ENCODE assay signal across 17 mouse cellular contexts in the genomic region with DNA sequence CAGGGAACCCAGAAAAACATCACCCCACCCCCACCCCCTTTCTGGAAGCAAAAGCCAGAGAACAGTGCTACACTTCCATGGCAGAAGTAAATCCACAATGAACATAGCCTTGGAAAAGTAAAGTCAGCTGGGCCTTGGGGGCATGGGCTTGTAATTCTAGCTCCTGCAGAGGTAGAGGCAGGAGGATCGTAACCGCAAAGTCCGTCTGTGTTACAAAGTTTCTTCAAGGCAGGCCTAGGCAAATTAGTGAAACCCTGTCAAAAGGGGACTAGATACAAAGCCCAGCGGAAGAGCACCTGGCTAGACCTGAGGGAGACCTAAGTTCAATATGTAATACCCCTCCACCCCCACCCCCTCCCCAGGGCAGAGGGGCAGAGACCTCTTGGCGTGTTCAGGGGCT.
A peak's percentile ranks its signal among the peaks of the same experiment; 100 is the strongest.
DNase-seq lines count a peak whose midpoint lies in the region; ATAC-seq and TF ChIP-seq lines count a peak whose summit lies in the region.
"Had no signal": no experiment of that assay in that cellular context is flagged by ENCODE, and none has a peak within 500 bp of the region (broad histone marks: within the 10 kb centered on the region; RNA-seq: fewer than 3 reads in every experiment).

No protein-coding gene starts in this region.

- H3K4me3 ChIP-seq in hindbrain, embryonic 13.5 days, result no peak overlapping the region
- H3K4me3 ChIP-seq in hindbrain, embryonic 11.5 days (ENCODE audit: low read depth, low read length), result no peak overlapping the region
- no peak overlapping the region for H3K4me3 ChIP-seq in CH12.LX (replicated peaks in 1 of 3; ENCODE audit: low read depth in 2 of 3, low read length in 2 of 3, poor library complexity in 1 of 3)
- no peak overlapping the region for H3K4me3 ChIP-seq in embryonic facial prominence, embryonic 15.5 days (replicated peaks)
- H3K4me3 ChIP-seq: liver, embryonic 12.5 days; lung, embryonic 15.5 days had no signal

- H3K27me3 ChIP-seq in hindbrain, embryonic 13.5 days, result no peaks in the 10 kb centered on the region
- H3K27me3 ChIP-seq in hindbrain, embryonic 11.5 days (ENCODE audit: control insufficient read depth, insufficient read depth, low read length), result no peaks in the 10 kb centered on the region
- H3K27me3 ChIP-seq in CH12.LX (replicated peaks), result no peaks in the 10 kb centered on the region
- H3K27me3 ChIP-seq in embryonic facial prominence, embryonic 15.5 days, result no peaks in the 10 kb centered on the region
- H3K27me3 ChIP-seq: liver, embryonic 12.5 days; lung, embryonic 15.5 days had no signal

- H3K4me2 ChIP-seq in hindbrain, embryonic 13.5 days, result no peak overlapping the region
- no peak overlapping the region for H3K4me2 ChIP-seq in hindbrain, embryonic 11.5 days (replicated peaks; ENCODE audit: low read depth, low read length)
- peak overlapping the region; percentile 52 for H3K4me2 ChIP-seq in CH12.LX (ENCODE audit: insufficient read depth, low read depth, poor library complexity, severe bottlenecking)
- H3K4me2 ChIP-seq in embryonic facial prominence, embryonic 15.5 days (replicated peaks), result no peak overlapping the region
- H3K4me2 ChIP-seq: liver, embryonic 12.5 days; lung, embryonic 15.5 days had no signal

- peak; percentile 74 for TF ChIP-seq EP300 in CH12.LX (IDR thresholded peaks at IDR 0.05; ENCODE audit: low read length)

- ATAC-seq in hindbrain, embryonic 13.5 days (ENCODE audit: low FRiP score), result no peak
- no peak for ATAC-seq in hindbrain, embryonic 11.5 days (ENCODE audit: low FRiP score)
- no peak for ATAC-seq in embryonic facial prominence, embryonic 15.5 days (ENCODE audit: insufficient number of reproducible peaks, low FRiP score, low TSS enrichment, low read depth)
- no peak for ATAC-seq in frontal cortex, adult (ENCODE audit: low TSS enrichment)
- ATAC-seq: inflammation-experienced regulatory T-cells, adult 6 months; liver, embryonic 12.5 days had no signal

- peak overlapping the region; percentile 35; the same call in 1 of the 2 replicates for H3K27ac ChIP-seq in hindbrain, embryonic 13.5 days
- H3K27ac ChIP-seq in hindbrain, embryonic 11.5 days (ENCODE audit: low read depth, low read length), result no peak overlapping the region
- no peak overlapping the region for H3K27ac ChIP-seq in CH12.LX (ENCODE audit: insufficient read depth, low read depth)
- H3K27ac ChIP-seq in embryonic facial prominence, embryonic 15.5 days (replicated peaks), result 0 out of 2 replicates have a peak overlapping the region, but pooled peaks have one; percentile 12
- H3K27ac ChIP-seq: liver, embryonic 12.5 days; lung, embryonic 15.5 days had no signal

- DNase-seq in cerebellum, adult 9-11 months, result peak; percentile 26
- no peak for DNase-seq in cerebellum, postnatal 10 days
- no peak for DNase-seq in hindbrain, embryonic 11.5 days (ENCODE audit: low spot score)
- DNase-seq in CH12.LX (ENCODE audit: extremely low read depth), result peak; percentile 68
- no peak for DNase-seq in kidney, postnatal 36 days
- DNase-seq: adrenal gland, adult 2 months; gastrocnemius, postnatal 36 days; heart, postnatal 14 days; kidney, adult 8-10 months; kidney, postnatal 4 days; thymus, adult 18-20 months had no signal

- H3K4me1 ChIP-seq in hindbrain, embryonic 13.5 days (replicated peaks), result peaks cover 61% of the 10 kb centered on the region
- peaks cover 13% of the 10 kb centered on the region; the same call in 1 of the 2 replicates for H3K4me1 ChIP-seq in hindbrain, embryonic 11.5 days (replicated peaks; ENCODE audit: control insufficient read depth, insufficient read depth, low read length)
- H3K4me1 ChIP-seq in CH12.LX (ENCODE audit: control insufficient read depth in 1 of 2, insufficient read depth in 2 of 2), result peaks cover 35 to 93% of the 10 kb centered on the region in 2 experiments
- peaks cover 56% of the 10 kb centered on the region for H3K4me1 ChIP-seq in embryonic facial prominence, embryonic 15.5 days

- TF ChIP-seq POLR2A in CH12.LX (IDR thresholded peaks at IDR 0.05; ENCODE audit: low read depth, low read length), result no peak

- no peaks in the 10 kb centered on the region for H3K9me3 ChIP-seq in hindbrain, embryonic 13.5 days
- H3K9me3 ChIP-seq in hindbrain, embryonic 11.5 days (ENCODE audit: control insufficient read depth, low read length), result no peaks in the 10 kb centered on the region
- no peaks in the 10 kb centered on the region for H3K9me3 ChIP-seq in CH12.LX (replicated peaks; ENCODE audit: low read length)
- H3K9me3 ChIP-seq in embryonic facial prominence, embryonic 15.5 days (replicated peaks), result no peaks in the 10 kb centered on the region
- H3K9me3 ChIP-seq: liver, embryonic 12.5 days; lung, embryonic 15.5 days had no signal

- dilution Hi-C loops in CH12.LX (cut with MboI; ENCODE audit: extremely low pct_ligation_motif_present, extremely low pct_unique_long_range_greater_than_20kb, low sequenced_read_pairs), result no loop called here

- TF ChIP-seq RAD21 in CH12.LX (IDR thresholded peaks at IDR 0.05; ENCODE audit: low read depth, low read length), result no peak

- no peak overlapping the region for H3K9ac ChIP-seq in hindbrain, embryonic 13.5 days
- H3K9ac ChIP-seq in hindbrain, embryonic 11.5 days (ENCODE audit: low read depth, low read length), result no peak overlapping the region
- H3K9ac ChIP-seq in CH12.LX (ENCODE audit: insufficient read depth, low read depth), result no peak overlapping the region
- no peak overlapping the region for H3K9ac ChIP-seq in embryonic facial prominence, embryonic 15.5 days
- H3K9ac ChIP-seq: liver, embryonic 12.5 days; lung, embryonic 15.5 days had no signal

- TF ChIP-seq CTCF in CH12.LX (conservative IDR thresholded peaks at IDR 0.05 in 1 of 2, IDR thresholded peaks at IDR 0.05 in 1 of 2; ENCODE audit: low read depth in 2 of 2, low read length in 2 of 2), result no peak

- no peaks in the 10 kb centered on the region for H3K36me3 ChIP-seq in hindbrain, embryonic 13.5 days
- H3K36me3 ChIP-seq in hindbrain, embryonic 11.5 days (ENCODE audit: control insufficient read depth, insufficient read depth, low read length), result no peaks in the 10 kb centered on the region
- peaks cover 0 to 22% of the 10 kb centered on the region in 2 experiments for H3K36me3 ChIP-seq in CH12.LX (replicated peaks in 1 of 2; ENCODE audit: control insufficient read depth in 1 of 2, insufficient read depth in 1 of 2, low read length in 1 of 2)
- no peaks in the 10 kb centered on the region for H3K36me3 ChIP-seq in embryonic facial prominence, embryonic 15.5 days
- H3K36me3 ChIP-seq: liver, embryonic 12.5 days; lung, embryonic 15.5 days had no signal

- no peaks in the 10 kb centered on the region for H3K79me2 ChIP-seq in CH12.LX (replicated peaks; ENCODE audit: control insufficient read depth, extremely low read depth, insufficient read depth, poor library complexity, severe bottlenecking)

- 78% methylated on average over 5 of the region's 5 CpGs for WGBS in hindbrain, embryonic 13.5 days
- 77% methylated on average over 5 of the region's 5 CpGs for WGBS in hindbrain, embryonic 11.5 days
- 55% methylated on average over 5 of the region's 5 CpGs for WGBS in embryonic facial prominence, embryonic 15.5 days

- in situ Hi-C loops in CH12.LX (cut with MboI; ENCODE audit: low pct_ligation_motif_present, low pct_unique_long_range_greater_than_20kb, low sequenced_read_pairs), result no loop called here

TF ChIP-seq in CH12.LX, 34 proteins besides CTCF, POLR2A, EP300 and RAD21:
- TF ChIP-seq SIN3A (IDR thresholded peaks at IDR 0.05; ENCODE audit: low read length) (no peak), BHLHE40 (IDR thresholded peaks at IDR 0.05; ENCODE audit: low read depth, low read length) (peak; percentile 47; the same call in 1 of the 2 replicates), IRF4 (IDR thresholded peaks at IDR 0.05; ENCODE audit: low read depth, low read length) (peak; percentile 34; the same call in 1 of the 2 replicates), ETS1 (conservative IDR thresholded peaks at IDR 0.05; ENCODE audit: low read depth, low read length) (peak; percentile 57), TCF12 (IDR thresholded peaks at IDR 0.05; ENCODE audit: low read depth, low read length) (peak; percentile 36; the same call in 1 of the 2 replicates)

Comparison
In these comparisons a context has a peak if more than half of its experiments do, and no peak if none do; other contexts are left out.
1. DNase-seq: peak in cerebellum, adult 9-11 months (single experiment) and CH12.LX (single experiment); none in cerebellum, postnatal 10 days (0 of 2), hindbrain, embryonic 11.5 days (single experiment) and kidney, postnatal 36 days (0 of 2).
2. H3K27ac ChIP-seq: peak in hindbrain, embryonic 13.5 days (single experiment) and embryonic facial prominence, embryonic 15.5 days (single experiment); none in hindbrain, embryonic 11.5 days (single experiment) and CH12.LX (single experiment).